Mouse (Mus musculus): ENCODE measurements around the gene Prl2b1.

Prl2b1 gene

DNA sequence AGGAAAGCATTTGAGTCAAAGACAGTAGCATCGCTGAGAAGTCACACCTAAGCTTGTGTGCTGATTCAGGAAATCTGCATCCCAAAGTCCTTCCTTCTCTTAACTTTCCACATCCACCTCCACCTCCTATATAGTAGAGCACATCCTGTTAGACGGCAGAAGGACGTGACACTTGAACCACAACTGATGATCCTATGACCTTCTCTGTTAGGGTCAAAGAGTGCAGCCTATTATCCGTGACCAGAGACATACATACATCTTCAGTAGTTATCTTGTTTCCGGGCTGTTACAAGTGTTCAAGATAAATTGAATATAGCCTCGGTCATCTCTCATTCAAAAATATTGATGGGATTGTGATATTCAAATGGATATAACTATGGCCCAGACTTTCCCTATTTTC lies at the start of gene Prl2b1:
Gene Prl2b1, minus strand, starts transcription at position 101 of the 400 bp plus-strand sequence.
- no peak for DNase-seq (ENCODE audit: low spot score)

- DNase-seq (ENCODE audit: low spot score) = no peak
These were observed 47.9 kb upstream of the Prl2b1 start, which contains the start of gene Prl8a6 for GRCm38 (mm10) chr13:27438588-27438987. TSS of gene Prl8a6 (minus strand) at chr13:27438688.

DNA sequence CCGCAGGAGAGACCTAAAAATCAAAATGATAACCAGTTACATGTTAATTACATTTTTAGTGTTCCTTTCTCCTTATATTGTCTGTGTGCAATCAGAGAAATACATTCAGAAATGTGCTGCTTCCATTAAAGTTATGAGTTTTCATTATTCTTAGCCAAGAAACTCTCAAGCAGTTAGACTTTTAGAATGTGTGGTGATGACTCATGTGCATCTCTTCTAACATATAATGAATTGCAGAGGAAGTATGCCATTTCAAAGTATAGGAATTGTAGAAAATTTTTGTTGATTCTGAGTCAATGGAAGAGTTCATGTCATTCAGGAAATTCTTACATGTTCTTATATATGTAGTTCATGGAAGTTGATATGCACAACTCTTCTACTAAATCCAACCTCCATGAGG lies 42.5 kb upstream of the Prl2b1 start:
- DNase-seq (ENCODE audit: low spot score) = no peak

GRCm38 (mm10) chr13:27413640-27414039 lies 23.0 kb upstream of the Prl2b1 start:
- no peak for DNase-seq (ENCODE audit: low spot score)

DNA sequence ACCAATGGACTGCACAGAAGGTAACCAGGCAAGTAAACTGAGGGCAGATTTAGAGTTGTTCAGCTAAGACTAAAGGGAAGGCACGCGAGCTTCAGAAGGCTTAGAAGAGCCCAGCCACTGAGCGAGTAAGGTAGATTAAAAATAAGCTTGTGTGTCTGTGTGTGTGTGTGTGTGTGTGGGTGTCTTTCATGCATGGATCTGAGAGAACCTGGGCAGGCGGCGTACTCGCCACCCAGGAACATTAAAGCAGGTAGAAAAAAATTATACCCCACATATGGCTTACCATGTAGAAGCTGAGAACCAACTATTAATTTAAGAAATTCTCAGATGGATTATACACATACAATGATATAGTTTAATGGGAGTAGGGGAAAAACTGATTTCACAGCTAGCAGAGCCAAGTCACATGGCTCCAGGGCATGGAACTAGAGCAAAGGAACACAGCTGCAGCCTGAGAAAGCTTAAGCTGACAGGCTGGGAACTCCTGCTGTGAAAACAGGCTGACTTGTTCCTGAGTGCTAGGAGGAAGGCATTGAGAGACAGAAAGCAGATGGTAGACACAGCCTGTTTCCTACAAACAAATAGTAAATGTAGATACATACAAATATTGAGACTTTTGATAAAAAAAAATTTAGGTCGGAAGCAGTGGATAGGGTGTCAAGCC lies 8.5 kb upstream of the Prl2b1 start:
- DNase-seq (ENCODE audit: low spot score) = no peak

GRCm38 (mm10) chr13:27345373-27345772 lies 45.3 kb downstream of the Prl2b1 start, which contains the start of gene Prl8a2:
TSS of gene Prl8a2 (plus strand) at chr13:27345673.
- DNase-seq (ENCODE audit: low spot score) = no peak

DNA sequence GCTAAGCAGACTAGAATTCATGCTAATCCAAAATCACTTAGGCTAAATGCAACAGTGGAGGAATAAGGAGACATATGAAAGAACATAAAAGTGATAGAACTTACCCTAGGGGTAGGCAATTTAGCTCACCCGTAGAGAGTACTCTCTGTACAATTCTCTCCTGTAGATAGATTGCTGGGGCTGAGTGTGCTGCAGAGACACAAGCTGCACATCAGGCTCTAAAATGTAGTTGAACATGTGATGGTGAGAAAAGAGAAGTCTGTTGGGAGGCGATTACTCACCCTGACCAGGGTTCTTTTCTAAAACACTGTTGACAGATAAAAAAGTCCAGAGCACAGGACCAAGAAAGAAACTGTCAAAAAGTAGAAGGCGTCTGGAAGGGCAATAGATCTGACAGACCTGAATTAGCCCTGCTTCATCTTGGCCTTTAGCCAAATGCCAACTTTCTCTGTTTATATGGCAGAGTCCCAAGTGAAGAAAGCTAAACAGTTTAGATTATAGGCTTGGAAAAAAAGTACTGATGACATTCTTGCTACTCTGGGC lies 47.8 kb downstream of the Prl2b1 start:
- DNase-seq (ENCODE audit: low spot score) = no peak

GRCm38 (mm10) chr13:27334989-27335388 lies 55.7 kb downstream of the Prl2b1 start:
- DNase-seq (ENCODE audit: low spot score) = no peak

Data from ovary, postnatal 14 days (tissue).